Mouse (Mus musculus) right cerebral cortex, postnatal 25 days (tissue): ENCODE data around the gene Tmem121.
A peak's percentile ranks its signal among the peaks of the same experiment; 100 is the strongest.
"Not testable (repeated sequence)": the region's sequence is repeated elsewhere in the genome, so short reads cannot be mapped to it uniquely, and the experiment has no call there.

Source experiments
- DNase-seq: peaks from one replicate; pipeline ENCODE4 v3.0.0; 2022

Tmem121 gene

GRCm38 (mm10) chr12:113188349-113189055 is 2.8 kb downstream of the Tmem121 start:
- no peak for DNase-seq

GRCm38 (mm10) chr12:113193423-113193822 is 7.7 kb downstream of the Tmem121 start:
- no peak for DNase-seq

DNA sequence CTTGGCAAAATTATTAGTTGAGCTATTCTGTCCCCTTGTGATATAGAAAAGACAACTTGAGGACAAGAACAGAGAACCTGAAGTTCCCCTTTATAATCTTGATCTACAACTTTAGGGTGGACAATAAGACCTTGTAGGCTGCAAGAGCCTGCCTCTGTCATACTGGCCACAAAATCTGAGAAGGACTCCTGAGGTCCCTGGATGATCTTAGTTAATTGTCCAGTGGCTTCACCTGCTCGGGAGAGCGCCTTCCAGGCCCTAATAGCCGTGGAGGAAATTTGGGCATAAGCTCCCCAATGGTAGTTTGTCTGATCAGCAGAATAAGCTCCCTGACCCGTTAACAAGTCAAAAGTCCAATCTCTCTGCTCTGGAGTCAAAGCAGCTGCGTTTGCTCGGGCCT is 13.4 kb downstream of the Tmem121 start:
- not testable (repeated sequence) for DNase-seq

DNA sequence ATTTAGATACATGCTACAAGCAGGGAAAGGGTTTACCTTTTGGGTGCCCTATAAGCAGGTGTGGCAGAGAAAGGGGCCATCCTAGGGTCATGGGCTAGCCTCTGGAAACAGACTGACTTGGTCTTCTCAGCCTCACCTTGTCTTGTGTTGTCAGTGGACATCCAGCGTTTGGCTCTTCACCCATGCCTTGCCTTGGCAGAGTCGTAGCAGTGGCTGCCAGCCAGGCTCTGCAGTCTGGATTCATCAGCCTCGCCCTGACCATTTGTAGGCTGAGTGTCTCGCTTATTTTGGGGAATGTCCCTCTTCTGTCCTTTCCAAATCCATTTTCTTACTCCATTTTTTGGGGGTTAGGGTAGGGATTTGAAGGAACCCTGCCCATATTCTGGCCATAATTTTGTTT is 15.6 kb downstream of the Tmem121 start:
- DNase-seq = no peak

DNA sequence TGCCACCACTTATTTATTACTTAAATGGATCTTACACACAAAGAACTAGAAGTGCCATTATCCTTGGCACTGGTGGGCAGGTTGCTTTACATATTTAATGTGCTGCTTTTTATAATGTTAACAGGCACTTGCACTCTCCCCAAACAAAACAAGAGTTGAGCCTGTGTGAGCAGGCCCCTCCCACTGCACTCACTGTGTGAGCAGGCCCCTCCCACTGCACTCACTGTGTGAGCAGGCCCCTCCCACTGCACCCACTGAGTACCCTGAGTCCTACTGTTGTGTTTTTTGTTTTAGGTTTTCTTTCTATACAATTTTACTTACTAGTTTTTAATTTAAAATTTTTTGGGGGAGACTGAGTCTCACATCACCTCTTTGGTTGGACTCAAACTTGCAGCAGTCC is 16.3 kb downstream of the Tmem121 start:
- DNase-seq = no peak

GRCm38 (mm10) chr12:113203522-113203921 is 17.8 kb downstream of the Tmem121 start:
- no peak for DNase-seq

DNA sequence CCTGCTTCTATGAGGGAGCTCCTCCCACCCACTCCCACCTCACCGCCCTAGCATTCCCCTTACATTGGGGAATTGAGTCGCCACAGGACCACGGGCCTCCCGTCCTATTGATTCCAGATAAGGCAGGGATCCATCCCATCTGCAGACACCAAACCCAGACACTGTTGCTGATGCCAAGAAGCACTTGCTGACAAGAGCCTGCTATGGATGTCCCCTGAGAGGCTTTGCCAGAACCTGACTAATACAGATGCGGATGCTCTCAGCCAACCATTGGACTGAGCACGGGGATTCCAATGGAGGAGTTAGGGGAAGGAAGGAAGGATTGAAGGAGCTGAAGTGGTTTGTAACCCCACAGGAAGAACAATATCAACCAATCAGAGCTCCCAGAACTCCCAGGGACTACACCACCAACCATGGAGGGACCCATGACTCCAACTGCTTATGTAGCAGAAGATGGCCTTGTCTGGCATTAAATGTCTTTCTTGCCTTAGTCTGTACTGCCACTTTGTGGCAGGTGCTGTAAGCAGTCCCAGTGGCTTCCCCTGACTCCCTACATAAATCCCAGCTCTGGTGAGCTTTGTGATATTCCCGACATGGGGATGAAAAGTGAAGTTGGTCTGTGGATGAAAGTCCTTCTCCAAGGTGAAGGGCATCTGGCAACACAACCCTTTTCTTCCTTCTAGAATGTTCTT is 19.7 kb downstream of the Tmem121 start:
- no peak for DNase-seq

- no peak for DNase-seq
Observed at GRCm38 (mm10) chr12:113207737-113208136, 22.0 kb downstream of the Tmem121 start.

GRCm38 (mm10) chr12:113210586-113211378 is 25.1 kb downstream of the Tmem121 start:
- no peak for DNase-seq

- no peak for DNase-seq
Observed at GRCm38 (mm10) chr12:113211772-113212171, 26.0 kb downstream of the Tmem121 start.

DNA sequence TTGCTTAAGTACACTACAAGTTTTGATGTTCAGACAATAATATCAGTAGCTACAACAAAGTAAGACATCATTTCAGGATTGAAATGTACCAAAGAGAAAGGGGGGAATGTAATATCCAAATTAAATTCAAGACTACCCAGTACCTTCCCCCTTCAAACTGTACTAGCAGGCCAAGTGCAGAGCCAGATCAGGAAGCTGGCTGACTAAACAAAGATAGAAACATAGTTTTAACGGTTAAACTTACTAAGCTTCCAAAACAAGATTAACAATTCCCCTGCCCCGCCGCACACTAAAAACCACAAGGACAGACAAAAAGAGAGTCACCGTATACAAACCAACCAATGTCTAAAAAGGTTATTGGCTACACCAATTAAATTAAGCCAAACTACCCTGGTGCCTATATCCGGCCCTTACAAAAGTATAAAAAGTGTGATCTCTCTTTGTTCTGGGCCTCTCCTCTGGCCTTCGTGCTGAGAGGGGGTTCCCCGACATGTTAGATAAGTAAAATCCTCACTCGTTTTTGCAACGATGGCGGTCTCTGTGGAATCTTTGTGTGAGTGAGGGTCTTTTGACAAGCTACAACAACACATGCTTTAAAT is 26.7 kb downstream of the Tmem121 start:
- no peak for DNase-seq

DNA sequence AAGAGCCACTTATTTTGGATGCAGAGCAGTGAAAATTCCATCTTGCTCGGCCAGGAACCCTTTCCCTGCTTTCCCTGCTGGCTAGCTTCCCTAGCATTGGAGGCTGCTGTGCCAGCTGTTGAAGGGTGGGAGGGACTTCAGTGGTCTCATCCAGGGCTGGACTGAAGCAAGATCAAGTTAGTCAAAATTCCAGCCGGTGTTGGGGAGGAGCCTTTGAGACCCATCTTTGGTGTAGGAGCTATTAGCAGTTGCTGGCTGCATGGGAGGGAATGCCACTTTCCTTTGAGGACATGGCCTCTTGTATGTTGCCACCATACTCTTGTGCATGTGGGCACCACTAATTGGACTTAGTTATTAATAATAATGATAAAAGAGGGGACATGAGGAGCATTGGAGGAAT is 27.5 kb downstream of the Tmem121 start:
- DNase-seq = no peak

GRCm38 (mm10) chr12:113214072-113214808 is 28.5 kb downstream of the Tmem121 start:
- no peak for DNase-seq

DNA sequence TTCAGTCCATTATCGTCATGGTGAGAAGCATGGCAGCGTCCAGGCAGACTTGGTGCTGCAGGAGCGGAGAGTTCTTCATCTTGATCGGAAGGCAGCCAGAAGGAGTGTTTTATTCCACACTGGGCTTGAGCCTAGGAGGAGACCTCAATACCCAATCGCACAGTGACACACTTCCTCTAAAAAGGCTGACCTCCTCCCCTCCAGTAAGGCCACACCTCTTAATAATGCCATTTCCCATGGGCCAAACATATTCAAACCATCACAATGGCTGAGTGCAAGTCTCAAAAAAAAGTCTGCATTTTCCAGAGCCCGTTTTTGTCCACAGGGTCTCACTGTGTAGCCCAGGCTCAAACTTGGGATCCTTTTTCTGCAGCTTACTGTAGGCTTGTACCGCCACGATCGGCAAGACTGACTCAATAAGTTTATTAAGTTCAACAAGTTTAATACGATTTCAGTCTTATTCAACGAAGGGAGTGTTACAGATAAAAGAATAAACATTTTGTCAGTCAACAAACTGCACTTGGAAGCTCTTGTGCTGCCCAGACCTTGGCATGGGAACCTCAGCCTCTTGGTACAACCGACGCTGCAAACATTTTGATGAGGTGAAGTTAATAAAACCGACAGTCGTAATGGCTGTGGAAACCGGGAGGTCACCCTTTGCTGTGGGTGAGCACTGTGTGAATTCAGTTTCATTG is 29.4 kb downstream of the Tmem121 start:
- DNase-seq = no peak

DNA sequence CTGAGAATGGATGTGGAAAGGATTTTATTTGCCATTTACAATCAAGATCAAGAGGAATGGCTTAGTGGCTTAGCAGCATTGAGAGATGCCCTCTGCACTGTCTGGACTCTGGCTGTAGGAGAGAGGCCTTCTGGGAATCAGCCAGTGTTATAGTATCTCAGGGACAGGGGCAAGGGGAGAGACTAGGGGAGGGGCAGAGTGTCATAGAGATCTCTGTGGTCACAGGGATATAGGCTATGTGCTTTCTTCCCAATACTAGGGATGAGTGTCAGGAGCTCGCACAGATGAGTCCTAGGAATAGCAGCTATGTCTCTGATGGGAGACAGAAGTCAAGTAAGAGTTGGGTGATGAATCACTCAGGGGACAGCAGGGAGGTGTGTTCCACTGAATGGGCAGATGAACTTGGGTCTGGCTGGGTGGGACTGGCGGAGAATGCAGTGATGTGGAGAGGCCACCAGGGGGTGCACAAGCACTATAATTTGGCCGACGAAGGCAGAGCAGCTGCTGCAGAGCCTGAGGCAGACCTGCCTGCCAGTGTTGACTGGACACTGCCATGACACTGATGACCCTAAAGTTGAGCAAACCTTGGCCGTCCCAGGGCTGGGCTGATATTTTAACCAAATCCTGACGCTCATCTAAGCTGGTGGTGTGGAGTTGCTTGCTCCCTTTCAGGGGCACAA is 30.1 kb downstream of the Tmem121 start:
- DNase-seq = peak; percentile 55

DNA sequence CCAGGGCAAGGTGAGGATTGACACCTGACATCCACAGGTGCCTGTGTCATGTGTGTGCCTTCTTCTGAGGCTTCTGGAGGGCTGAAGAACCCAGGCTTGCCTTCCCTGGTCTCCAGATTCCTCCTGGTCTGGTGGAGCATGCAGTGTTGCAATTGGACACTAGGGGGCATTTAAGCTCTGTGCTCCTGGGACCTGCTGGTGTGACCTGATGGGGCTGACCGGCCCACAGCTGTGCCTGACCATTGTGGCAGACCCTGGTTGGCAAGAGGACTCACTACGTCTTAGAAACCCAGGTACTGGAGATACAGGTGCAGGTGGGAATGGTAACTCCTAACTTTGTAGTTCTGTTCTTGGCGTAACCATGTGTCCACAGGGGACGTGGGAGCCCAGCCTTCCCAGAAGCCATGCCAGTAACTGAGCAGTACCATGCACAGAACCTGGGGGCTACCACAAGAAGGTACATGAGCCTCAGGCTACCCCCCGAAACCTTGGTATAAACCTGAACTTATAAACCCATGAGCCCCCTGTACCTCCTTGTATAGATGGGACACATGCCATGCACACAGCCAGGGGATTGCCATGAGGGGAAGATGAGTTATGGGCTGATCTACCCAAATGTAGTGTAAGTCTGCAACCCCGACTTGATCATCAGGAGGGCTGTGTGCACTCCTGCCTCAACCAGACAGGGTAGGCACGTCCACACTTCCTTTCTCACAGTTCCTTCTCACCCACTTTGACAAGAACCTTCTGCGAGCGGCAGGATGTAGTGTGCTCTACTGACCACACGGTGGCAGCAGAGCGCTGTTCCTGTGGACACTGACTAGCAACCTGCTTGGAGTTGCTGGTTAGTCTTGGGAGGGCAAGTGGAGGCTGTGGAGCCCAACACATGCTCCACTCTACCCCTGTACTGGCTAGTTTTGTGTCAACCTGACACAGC is 31.8 kb downstream of the Tmem121 start:
- peak; percentile 50 for DNase-seq

DNA sequence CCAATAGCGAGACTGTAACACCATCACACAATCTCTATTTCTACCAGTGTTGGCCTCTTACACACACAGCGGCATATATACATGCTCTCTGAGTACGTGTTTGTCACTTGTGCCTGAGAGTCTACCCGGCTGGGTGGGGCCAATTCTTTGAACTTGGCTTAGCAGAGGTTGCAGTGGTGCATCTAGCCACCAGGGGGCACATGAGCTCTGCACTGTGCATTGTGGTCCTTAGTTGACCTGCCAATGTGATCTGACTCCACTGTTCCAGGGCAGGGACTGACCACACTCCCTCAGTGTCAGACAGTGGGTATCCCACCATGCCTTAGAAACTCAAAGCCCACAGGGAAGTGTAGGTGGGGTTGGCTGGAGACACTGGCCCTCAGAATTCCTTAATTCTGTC is 34.1 kb downstream of the Tmem121 start:
- no peak for DNase-seq

- peak; percentile 31 for DNase-seq
Observed at GRCm38 (mm10) chr12:113220447-113220846, 34.7 kb downstream of the Tmem121 start.

DNA sequence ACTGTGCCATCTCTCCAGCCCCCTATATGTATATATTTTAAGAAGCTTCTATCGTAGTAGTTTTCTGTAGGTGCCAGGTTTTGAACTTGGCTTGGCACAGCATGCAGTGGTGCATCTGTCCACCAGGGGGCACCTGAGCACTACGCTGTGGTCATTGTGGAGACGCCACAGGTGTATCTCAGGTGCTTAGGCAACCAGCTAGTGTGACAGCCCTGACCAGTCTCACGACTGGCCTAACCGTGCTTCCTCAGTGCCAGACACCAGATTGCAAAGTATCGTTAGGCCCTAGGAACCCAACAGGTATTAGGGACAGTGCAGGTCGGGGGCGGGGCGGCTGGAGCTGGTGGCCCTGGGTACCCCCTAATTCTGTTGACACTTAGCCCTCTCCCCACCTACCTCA is 35.6 kb downstream of the Tmem121 start:
- DNase-seq = no peak

- DNase-seq = peak; percentile 83
Observed at GRCm38 (mm10) chr12:113222121-113222636, 36.4 kb downstream of the Tmem121 start.
